Mouse (Mus musculus) kidney, postnatal 36 days (tissue): ENCODE measurements around the gene Tfcp2l1.

Experiments used
- DNase-seq, 2 experiments: peaks; one replicate each; pipeline ENCODE4 v3.0.0; 2021 to 2022; ENCODE audit warnings: mixed read lengths in 2 of 2

Tfcp2l1 gene

GRCm38 (mm10) chr1:118658716-118659115 is 31.0 kb downstream of the Tfcp2l1 start:
- DNase-seq, result peak; percentile 39 to 42

- DNase-seq, result peak; percentile 56 to 81
Observed at GRCm38 (mm10) chr1:118660880-118661465, 33.2 kb downstream of the Tfcp2l1 start.

- no peak for DNase-seq
Observed at GRCm38 (mm10) chr1:118663062-118663461, 35.3 kb downstream of the Tfcp2l1 start.

GRCm38 (mm10) chr1:118667536-118667935 is 39.8 kb downstream of the Tfcp2l1 start:
- peak; percentile 60 to 70 for DNase-seq

- DNase-seq, result peak; percentile 87 to 95
Observed at GRCm38 (mm10) chr1:118672196-118672595, 44.5 kb downstream of the Tfcp2l1 start.

- DNase-seq, result no peak
Observed at GRCm38 (mm10) chr1:118674176-118674575, 46.4 kb downstream of the Tfcp2l1 start.

GRCm38 (mm10) chr1:118681980-118682379 is 54.2 kb downstream of the Tfcp2l1 start:
- peak; percentile 72 to 88 for DNase-seq

GRCm38 (mm10) chr1:118683686-118684085 is 55.9 kb downstream of the Tfcp2l1 start:
- peak; percentile 73 to 86 for DNase-seq

GRCm38 (mm10) chr1:118687726-118688125 is 60.0 kb downstream of the Tfcp2l1 start:
- no peak for DNase-seq

GRCm38 (mm10) chr1:118689830-118690229 is 62.1 kb downstream of the Tfcp2l1 start:
- peak in 1 of 2 experiments; percentile 28 for DNase-seq

GRCm38 (mm10) chr1:118694436-118694835 is 66.7 kb downstream of the Tfcp2l1 start:
- DNase-seq, result peak; percentile 64 to 72

GRCm38 (mm10) chr1:118697906-118698305 is 70.2 kb downstream of the Tfcp2l1 start:
- no peak for DNase-seq

- DNase-seq, result peak; percentile 79 to 91
Observed at GRCm38 (mm10) chr1:118699118-118699890, 71.6 kb downstream of the Tfcp2l1 start.

- DNase-seq, result no peak
Observed at GRCm38 (mm10) chr1:118699961-118700360, 72.2 kb downstream of the Tfcp2l1 start.

- no peak for DNase-seq
Observed at GRCm38 (mm10) chr1:118711606-118712005, 83.9 kb downstream of the Tfcp2l1 start.

GRCm38 (mm10) chr1:118716225-118716624 is 88.5 kb downstream of the Tfcp2l1 start:
- DNase-seq, result no peak

GRCm38 (mm10) chr1:118718055-118718454 is 90.3 kb downstream of the Tfcp2l1 start:
- no peak for DNase-seq

GRCm38 (mm10) chr1:118719699-118720098 is 92.0 kb downstream of the Tfcp2l1 start:
- no peak for DNase-seq

GRCm38 (mm10) chr1:118720474-118721095 is 92.8 kb downstream of the Tfcp2l1 start:
- DNase-seq, result no peak

GRCm38 (mm10) chr1:118727075-118727474 is 99.3 kb downstream of the Tfcp2l1 start:
- DNase-seq, result no peak

- DNase-seq, result no peak
Observed at GRCm38 (mm10) chr1:118728796-118729195, 101.1 kb downstream of the Tfcp2l1 start.
